Mouse (Mus musculus): ENCODE results near the gene Thada.

GRCm38 (mm10) chr17:84492255-84492880 is 26.4 kb upstream of the Thada start:
- TF ChIP-seq CTCF (IDR thresholded peaks at IDR 0.05; ENCODE audit: borderline replicate concordance, insufficient read depth, low read depth, low read length) (no peak), POLR2A (IDR thresholded peaks at IDR 0.05; ENCODE audit: borderline replicate concordance, insufficient read depth, low read length) (no peak)

Measured in cerebellum, adult 2 months (tissue).